Mouse (Mus musculus) embryonic facial prominence, embryonic 12.5 days (tissue): ENCODE measurements at regions not wholly inside any gene's neighbourhood (a gene's known extent, or its start where the extent isn't known, plus 50 kb on each side); places are given as distances from the start of the nearest gene placed in this dataset.
"Not testable (repeated sequence)": the region's sequence is repeated elsewhere in the genome, so short reads cannot be mapped to it uniquely, and the experiment has no call there.

ENCODE experiments used
- ATAC-seq: fragments of 200-750 bp; cut with Nextera tagmentation; 2 replicates; pipeline ENCODE4 v1.8.0; 2017; ENCODE audit not compliant: insufficient number of reproducible peaks, insufficient read depth, low FRiP score, low TSS enrichment
- H3K27ac ChIP-seq: fragments of 300-500 bp; sonication (generic); 2 replicates; pipeline ENCODE4 v1.5.1; 2016; ENCODE audit warnings: mild to moderate bottlenecking
- H3K27me3 ChIP-seq: fragments of 300-500 bp; sonication (generic); 2 replicates; pipeline ENCODE4 v1.6.1; 2016; ENCODE audit warnings: mild to moderate bottlenecking, moderate library complexity
- H3K36me3 ChIP-seq: fragments of 300-500 bp; sonication (generic); 2 replicates; pipeline ENCODE4 v1.6.1; 2016; ENCODE audit warnings: mild to moderate bottlenecking
- H3K4me1 ChIP-seq: fragments of 300-500 bp; sonication (generic); 2 replicates; pipeline ENCODE4 v1.6.1; 2016
- H3K4me2 ChIP-seq: fragments of 300-500 bp; sonication (generic); replicated peaks from 2 replicates; pipeline ENCODE4 v1.6.1; 2016; ENCODE audit warnings: mild to moderate bottlenecking, moderate library complexity
- H3K4me3 ChIP-seq: fragments of 300-500 bp; sonication (generic); 2 replicates; pipeline ENCODE4 v1.5.1; 2016; ENCODE audit warnings: mild to moderate bottlenecking
- H3K9ac ChIP-seq: fragments of 300-500 bp; sonication (generic); 2 replicates; pipeline ENCODE4 v1.6.1; 2016; ENCODE audit warnings: mild to moderate bottlenecking, moderate library complexity
- H3K9me3 ChIP-seq: fragments of 300-500 bp; sonication (generic); 2 replicates; pipeline ENCODE4 v1.6.1; 2016; ENCODE audit warnings: mild to moderate bottlenecking, moderate library complexity
- WGBS: fragments of 180-500 bp; shearing (Covaris S2); methylation state at CpG from one replicate; pipeline ENCODE4 v1.1.7; 2016; 5-methylcytosine and 5-hydroxymethylcytosine counted together

DNA sequence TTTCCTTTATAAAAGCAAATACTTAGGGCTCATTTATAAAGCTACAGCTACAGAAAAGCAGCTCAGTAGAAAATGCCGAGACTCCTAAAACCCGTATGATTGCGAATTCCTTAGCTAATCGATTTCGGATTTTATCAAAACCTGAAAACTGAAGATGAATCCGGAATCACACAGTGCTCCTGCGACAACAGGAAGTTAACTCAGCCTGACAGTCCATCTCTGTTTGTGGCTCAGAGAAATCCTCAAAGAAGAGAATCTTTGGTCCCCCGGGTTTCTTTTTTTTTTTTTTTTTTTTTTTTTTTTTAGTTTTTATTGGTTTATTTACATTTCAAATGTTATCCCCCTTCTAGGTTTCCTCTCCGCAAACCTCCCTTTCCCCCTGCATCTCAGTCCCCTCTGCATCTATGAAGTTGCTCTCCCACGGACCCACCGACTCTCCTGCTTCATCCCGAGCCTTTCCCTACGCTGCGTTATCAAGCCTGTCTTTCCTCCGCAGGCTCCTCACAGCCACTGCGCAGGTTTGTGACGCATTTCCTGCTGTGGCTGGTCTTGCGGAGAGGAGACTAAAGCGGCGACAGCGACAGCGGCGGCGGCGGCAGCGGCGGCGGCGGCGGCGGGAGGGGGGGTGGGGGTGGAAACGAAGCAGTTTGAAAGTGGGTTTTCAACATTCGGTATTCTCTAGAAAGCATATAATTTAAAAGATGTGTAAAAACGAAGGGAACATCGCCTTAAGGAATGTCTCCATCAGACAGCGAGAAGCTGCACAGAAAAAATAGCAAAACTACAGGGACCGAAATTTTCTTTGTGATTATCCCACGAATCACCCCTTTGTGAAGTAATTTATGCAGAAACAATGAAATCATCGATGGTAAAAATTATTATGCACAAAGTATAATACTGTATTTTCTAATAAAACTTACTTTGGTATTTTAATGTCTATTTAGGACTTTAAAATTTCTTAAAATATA is 352.3 kb upstream of the Snrpn start:
- not testable (repeated sequence) for H3K9me3 ChIP-seq, H3K9ac ChIP-seq, H3K36me3 ChIP-seq, H3K27ac ChIP-seq, H3K4me1 ChIP-seq, H3K27me3 ChIP-seq
- 13% methylated on average over 39 of the region's 39 CpGs for WGBS
- peak; percentile 83; the same call in 1 of the 2 replicates for ATAC-seq
- peak overlapping the region; percentile 33 for H3K4me3 ChIP-seq
- H3K4me2 ChIP-seq: peak overlapping the region; percentile 35

DNA sequence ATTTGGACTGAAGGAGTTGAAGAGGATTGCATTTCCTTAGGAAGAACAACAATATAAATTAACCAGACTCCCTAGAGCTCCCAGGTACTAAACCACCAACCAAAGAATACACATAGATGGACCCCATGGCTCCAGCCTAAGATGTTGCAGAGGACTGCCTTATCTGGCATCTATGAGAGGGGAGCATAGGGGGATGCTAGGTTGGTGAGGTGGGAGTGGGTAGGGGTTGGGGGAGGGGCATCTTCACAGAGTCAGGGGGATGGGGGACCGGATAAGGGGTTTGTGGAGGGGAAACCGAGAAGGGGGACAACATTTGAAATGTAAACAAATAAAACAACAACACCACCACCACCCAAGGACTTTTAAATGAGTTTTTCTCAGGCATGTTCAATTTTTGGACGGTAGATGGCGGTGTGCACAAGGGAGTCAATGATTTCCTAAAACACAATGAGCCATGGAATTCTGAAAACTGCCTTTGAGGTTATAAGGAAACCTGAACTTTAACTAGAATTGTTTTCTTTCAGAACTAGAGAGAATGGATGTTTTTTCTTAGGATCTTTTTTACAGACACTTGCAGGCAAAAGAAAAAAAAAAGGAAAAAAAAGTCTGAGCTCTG is 347.9 kb upstream of the Snrpn start:
- H3K4me1 ChIP-seq, H3K4me3 ChIP-seq, H3K9ac ChIP-seq, H3K27me3 ChIP-seq, H3K4me2 ChIP-seq, H3K27ac ChIP-seq, H3K36me3 ChIP-seq, H3K9me3 ChIP-seq, ATAC-seq: not testable (repeated sequence)
- 6% methylated on average over 4 of the region's 4 CpGs for WGBS

DNA sequence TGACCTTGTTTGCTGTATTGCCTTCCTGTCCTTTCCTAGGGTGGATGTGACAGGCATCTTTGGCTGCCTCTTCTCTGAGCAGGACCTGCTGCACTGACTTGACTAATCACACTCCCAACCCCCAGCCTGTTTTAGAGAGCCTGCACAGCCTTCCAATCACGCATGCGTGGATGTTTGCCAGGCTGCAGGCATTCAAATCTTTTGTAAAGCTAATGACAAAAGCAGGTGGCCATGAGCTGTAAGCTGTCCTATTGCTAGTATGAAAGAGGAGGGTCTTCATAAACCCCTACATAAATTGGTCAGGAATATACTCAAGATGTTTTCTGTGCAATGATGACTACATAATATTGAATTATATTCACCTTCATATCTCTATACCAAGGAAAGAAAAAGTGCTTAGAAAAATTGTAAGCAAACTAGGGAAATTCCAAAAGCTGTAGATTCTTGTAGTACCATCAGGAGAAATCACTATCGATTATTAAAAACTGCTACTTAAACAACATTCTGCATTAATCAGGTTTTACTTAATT is 310.1 kb upstream of the Snrpn start:
- WGBS: 54% methylated on average over 3 of the region's 3 CpGs
- H3K4me1 ChIP-seq, ATAC-seq, H3K27me3 ChIP-seq, H3K9ac ChIP-seq, H3K36me3 ChIP-seq, H3K27ac ChIP-seq, H3K9me3 ChIP-seq, H3K4me2 ChIP-seq, H3K4me3 ChIP-seq: not testable (repeated sequence)

DNA sequence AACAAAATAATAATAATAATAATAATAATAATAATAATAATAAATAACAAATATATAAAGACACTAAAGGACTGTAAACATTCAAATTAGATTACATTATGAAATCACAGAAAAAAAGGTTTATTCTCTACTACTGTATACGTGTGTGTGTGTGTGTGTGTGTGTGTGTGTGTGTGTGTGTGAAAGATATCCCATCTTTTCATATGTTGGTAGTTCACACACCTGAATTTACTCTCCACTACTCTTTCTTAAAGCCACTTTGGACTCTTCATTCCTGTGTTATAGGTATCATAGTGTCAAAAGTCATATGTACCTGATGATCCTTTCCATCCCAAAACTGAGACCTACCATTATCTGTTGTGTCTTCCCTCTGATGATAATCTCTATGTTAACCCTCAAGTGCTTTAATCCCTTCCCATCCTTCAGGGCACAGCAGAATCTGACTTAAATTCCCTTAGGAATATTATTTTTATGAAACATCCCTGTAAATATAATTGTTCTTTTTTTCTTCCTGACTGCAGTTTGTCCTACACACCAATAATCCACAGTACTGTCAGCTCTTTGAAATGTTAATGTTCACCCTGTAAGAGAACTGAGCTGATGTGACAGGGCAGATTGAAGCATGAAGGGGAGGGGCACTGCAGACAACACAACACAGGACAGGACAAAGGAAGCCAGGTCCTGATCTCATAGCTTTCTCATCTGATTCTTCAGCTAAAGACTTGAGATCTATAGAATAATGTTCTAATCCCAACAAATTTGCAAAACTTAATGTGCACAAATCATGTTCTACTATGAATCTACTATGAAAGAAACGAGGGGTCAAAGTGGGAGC is 309.4 kb upstream of the Snrpn start:
- H3K36me3 ChIP-seq, H3K4me3 ChIP-seq, H3K27ac ChIP-seq, H3K9ac ChIP-seq, H3K4me1 ChIP-seq, H3K27me3 ChIP-seq, ATAC-seq, H3K9me3 ChIP-seq, H3K4me2 ChIP-seq: not testable (repeated sequence)
- WGBS: 39% methylated on average over 2 of the region's 2 CpGs

DNA sequence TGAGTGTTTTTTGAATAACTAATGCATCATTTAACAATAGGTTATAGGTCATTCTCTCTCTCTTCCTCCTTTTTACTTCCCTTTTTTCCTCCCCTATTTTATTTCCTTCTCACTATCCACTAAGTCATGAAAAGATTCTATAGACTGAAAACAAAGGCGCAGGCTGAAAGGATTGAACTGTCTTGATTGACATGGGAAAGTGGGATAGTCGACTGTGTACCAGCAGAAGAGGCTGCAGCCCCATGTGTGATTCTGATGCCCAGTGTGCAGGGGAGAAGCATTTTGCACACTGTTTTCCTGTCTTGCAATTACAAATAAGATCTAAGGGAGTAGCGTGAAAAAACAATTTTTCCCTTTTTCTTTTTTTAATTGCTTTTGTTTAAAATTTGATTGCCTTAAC is 298.8 kb upstream of the Snrpn start:
- ATAC-seq: no peak
- H3K27ac ChIP-seq: no peak overlapping the region
- no peaks in the 10 kb centered on the region for H3K36me3 ChIP-seq
- H3K4me1 ChIP-seq: no peaks in the 10 kb centered on the region
- no peak overlapping the region for H3K4me2 ChIP-seq
- no peaks in the 10 kb centered on the region for H3K27me3 ChIP-seq
- H3K9ac ChIP-seq: no peak overlapping the region
- 72% methylated on average over 3 of the region's 3 CpGs for WGBS
- no peak overlapping the region for H3K4me3 ChIP-seq
- no peaks in the 10 kb centered on the region for H3K9me3 ChIP-seq

DNA sequence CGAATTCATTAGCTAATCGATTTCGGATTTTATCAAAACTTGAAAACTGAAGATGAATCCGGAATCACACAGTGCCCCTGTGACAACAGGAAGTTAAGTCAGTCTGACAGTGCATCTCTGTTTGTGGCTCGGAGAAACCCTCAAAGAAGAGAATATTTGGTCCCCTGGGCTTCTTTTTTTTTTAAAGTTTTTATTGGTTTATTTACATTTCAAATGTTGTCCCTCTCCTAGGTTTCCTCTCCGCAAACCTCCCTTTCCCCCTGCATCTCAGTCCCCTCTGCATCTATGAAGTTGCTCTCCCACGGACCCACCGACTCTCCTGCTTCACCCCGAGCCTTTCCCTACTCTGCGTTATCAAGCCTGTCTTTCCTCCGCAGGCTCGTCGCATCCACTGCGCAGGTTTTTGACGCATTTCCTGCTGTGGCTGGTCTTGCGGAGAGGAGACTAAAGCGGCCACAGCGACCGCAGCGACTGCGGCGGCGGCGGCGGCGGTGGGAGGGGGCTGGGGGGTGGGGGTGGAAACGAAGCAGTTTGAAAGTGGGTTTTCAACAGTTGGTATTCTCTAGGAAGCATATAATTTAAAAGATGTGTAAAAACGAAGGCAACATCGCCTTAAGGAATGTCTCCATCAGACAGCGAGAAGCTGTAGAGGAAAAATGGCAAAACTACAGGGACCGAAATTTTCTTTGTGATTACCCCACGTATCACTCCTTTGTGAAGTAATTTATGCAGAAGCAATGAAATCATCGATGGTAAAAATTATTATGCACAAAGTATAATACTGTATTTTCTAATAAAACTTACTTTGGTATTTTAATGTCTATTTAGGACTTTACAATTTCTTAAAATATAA is 251.2 kb upstream of the Snrpn start:
- Histone ChIP-seq H3K9ac (0 out of 2 replicates have a peak overlapping the region, but pooled peaks have one; percentile 24), H3K4me2 (peak overlapping the region; percentile 32), H3K4me3 (peak overlapping the region; percentile 33)
- H3K4me1 ChIP-seq, H3K9me3 ChIP-seq, H3K27me3 ChIP-seq, H3K27ac ChIP-seq, H3K36me3 ChIP-seq: not testable (repeated sequence)
- WGBS: 11% methylated on average over 33 of the region's 33 CpGs
- peak; percentile 75 for ATAC-seq

DNA sequence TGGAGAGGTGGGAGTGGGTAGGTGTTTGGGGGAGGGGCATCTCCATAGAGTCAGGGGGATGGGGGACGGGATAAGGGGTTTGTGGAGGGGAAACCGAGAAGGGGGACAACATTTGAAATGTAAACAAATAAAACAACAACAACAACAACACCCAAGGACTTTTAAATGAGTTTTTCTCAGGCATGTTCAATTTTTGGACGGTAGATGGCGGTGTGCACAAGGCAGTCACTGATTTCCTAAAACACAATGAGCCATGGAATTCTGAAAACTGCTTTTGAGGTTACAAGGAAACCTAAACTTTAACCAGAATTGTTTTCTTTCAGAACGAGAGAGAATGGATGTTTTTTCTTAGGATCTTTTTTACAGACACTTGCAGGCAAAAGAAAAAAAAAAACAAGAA is 246.9 kb upstream of the Snrpn start:
- not testable (repeated sequence) for H3K9me3 ChIP-seq, H3K4me2 ChIP-seq, H3K36me3 ChIP-seq, H3K27me3 ChIP-seq, H3K27ac ChIP-seq, H3K4me1 ChIP-seq, ATAC-seq, H3K4me3 ChIP-seq, H3K9ac ChIP-seq
- WGBS: 2% methylated on average over 5 of the region's 5 CpGs

DNA sequence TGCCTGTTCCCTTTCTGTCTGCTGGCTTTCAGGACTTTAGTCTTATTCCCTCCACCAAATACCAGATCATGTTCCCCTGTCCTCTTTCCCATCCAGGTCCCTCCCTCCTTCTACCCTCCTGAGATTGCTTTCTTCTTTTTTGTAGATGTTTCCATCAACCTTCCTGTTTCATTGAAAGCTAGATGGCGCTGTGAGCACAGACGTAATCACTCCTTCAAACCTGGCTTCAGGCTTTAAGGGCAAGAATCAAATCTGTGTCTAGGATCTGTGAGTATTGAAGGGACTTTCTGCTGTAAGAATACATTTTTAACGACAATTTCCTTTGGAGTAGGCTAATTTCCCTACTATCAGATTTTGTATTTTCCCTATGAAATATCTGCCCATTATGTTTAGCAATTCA is 234.0 kb upstream of the Snrpn start:
- H3K4me3 ChIP-seq, H3K27ac ChIP-seq, H3K4me2 ChIP-seq, H3K4me1 ChIP-seq, H3K36me3 ChIP-seq, H3K27me3 ChIP-seq, H3K9ac ChIP-seq, H3K9me3 ChIP-seq, ATAC-seq: not testable (repeated sequence)
- 23% methylated on average over 3 of the region's 3 CpGs for WGBS

DNA sequence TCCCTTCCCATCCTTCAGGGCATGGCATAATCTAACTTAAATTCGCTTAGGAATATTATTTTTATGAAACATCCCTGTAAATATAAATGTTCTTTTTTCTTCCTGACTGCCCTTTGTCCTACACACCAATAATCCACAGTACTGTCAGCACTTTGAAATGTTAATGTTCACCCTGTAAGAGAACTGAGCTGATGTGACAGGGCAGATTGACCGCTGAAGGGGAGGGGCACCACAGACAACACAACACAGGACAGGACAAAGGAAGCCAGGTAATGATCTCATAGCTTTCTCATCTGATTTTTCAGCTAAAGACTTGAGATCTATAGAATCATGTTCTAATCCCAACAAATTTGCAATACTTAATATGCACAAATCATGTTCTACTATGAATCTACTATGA is 212.2 kb upstream of the Snrpn start:
- H3K9me3 ChIP-seq, ATAC-seq: not testable (repeated sequence)
- WGBS: 59% methylated on average over 2 of the region's 2 CpGs

More for the DNA sequence above, 212.2 kb upstream of the Snrpn start:
- not testable (repeated sequence) for H3K27me3 ChIP-seq, H3K4me2 ChIP-seq, H3K36me3 ChIP-seq, H3K4me1 ChIP-seq, H3K4me3 ChIP-seq, H3K27ac ChIP-seq, H3K9ac ChIP-seq
